Mouse (Mus musculus) neural tube, embryonic 10.5 days (tissue): ENCODE measurements around the gene Snx8.

Experiments used
- DNase-seq: peaks from one replicate; pipeline ENCODE4 v3.0.0-alpha.2; 2017; ENCODE audit warnings: low spot score; ENCODE audit errors: extremely low spot score

Gene Snx8

GRCm38 (mm10) chr5:140346050-140346449 lies 43.0 kb downstream of the Snx8 start:
- DNase-seq: no peak

DNA sequence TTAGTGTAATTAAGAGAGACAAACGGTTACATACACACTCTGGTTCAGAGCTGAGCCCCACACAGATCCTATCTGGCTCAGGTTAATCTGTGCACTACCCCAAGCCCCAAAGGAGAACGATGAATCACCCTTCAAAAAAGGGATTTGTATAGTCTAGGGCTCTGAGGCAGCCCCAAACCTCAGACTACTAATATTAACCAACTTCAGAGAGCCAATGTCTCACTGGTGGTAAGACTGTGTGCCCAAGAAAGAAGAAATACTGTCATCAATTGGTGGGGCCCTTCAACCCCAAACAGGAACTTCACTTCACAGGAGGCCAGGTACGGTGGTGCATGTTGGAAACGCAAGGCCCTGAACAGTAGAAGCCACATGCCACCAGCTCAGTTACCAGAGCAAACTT lies 43.8 kb downstream of the Snx8 start:
- no peak for DNase-seq

- no peak for DNase-seq
Measured at GRCm38 (mm10) chr5:140342880-140343279, 46.2 kb downstream of the Snx8 start.

- no peak for DNase-seq
Measured at GRCm38 (mm10) chr5:140339836-140340235, 49.2 kb downstream of the Snx8 start.

DNA sequence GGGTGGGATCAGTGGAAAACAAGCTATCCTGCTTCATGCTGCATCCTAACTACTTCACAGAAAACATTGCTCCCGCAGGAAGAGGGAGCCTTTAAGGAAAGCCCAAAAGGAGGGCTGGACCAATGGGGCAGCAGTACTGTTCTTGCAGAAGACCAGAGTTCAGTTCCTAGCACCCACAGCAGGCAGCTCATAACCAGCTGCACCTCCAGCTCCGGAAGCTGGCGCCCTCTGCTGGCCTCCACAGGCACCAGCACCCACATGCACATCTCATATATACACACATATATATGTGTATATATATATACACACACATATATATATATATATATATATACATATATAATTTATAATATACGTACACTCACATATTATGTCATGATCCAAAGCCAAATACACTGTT lies 50.3 kb downstream of the Snx8 start:
- DNase-seq: no peak

DNA sequence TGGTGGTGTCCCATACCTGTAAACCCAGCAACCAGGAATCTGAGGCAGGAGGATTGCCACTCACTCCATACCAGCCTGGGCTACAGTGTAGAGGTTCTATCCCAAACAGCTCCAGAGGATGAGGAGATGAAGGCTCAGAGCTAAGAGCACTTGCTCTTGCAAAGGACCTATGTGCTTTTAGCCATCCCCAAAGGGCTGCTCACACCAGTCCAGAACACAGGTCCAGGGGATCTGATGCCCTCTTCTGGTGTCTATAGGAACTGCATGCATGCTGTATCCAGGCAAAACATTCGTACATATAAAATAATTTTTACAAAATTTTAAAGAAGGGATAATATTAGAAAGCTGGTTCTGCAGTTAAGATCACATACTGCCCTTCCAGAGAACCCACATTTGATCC lies 52.4 kb downstream of the Snx8 start:
- peak; percentile 53 for DNase-seq

GRCm38 (mm10) chr5:140333631-140334030 lies 55.4 kb downstream of the Snx8 start:
- DNase-seq: no peak

- DNase-seq: no peak
Measured at GRCm38 (mm10) chr5:140332519-140332918, 56.5 kb downstream of the Snx8 start.

DNA sequence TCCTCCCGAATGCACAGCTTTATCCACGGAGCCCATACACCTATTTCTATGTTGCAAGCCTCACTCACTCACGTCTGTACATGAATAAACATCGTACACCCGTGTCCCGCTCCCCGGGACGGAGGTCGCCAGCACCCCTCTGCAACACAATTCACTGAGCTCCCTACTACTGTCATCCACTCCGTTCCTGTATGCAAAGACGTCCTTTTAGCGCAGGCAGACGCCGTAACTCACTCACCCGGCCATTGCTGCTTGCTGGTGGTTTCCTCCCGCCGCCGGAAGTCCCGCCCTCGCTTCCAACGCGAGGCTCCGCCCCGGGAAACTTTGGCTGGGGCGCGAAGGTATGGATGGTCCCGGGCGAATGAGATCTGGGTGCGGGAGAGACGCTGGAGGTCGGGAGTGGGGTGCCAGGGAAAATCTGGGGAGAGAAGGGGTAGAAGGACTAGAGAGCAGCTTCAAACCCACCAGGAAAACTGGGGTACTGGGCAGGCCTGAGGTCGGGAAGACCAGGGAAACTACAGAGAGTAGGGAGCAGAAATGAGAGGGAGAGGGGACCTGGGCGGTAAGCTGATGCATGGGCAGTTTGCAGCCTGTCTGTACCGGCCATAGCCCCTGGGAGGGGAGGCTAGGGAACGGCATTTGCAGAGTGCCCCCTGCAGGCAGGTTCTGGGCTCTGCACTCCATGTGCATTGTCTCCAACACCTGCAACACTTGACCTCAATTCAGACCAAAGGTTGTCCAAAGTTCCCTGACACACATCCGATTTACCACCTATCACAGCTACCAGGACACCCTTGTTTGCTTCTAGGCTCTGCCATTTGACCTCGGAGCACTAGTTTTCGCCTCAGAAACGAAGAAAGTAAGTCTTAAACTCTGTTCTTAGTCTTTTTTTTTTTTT lies 57.2 kb downstream of the Snx8 start, which contains the start of gene Mrm2:
TSS of gene Mrm2 (minus strand) at position 284 of the 898 bp plus-strand sequence.
- DNase-seq: peak; percentile 87

DNA sequence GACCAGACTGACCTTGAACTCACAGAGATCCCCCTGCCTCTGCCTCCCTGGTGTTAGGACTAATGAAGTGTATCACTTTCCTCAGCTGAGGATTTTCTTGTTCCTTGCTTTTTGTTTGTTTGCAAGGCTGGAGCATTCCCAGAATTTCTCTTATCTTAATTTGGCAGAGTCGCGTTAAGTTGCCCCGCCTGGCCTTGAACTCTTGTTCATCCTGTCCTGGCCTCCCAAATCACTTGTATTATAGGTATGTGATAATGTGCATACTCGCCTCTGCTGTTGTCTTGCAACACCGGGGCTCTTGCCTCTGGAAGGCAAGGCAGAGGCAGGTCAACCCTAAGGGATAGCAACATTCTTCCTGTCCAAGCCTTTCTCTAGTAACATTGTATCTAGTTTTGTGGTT lies 65.0 kb downstream of the Snx8 start:
- no peak for DNase-seq

- no peak for DNase-seq
Measured at GRCm38 (mm10) chr5:140321756-140322575, 67.1 kb downstream of the Snx8 start.

DNA sequence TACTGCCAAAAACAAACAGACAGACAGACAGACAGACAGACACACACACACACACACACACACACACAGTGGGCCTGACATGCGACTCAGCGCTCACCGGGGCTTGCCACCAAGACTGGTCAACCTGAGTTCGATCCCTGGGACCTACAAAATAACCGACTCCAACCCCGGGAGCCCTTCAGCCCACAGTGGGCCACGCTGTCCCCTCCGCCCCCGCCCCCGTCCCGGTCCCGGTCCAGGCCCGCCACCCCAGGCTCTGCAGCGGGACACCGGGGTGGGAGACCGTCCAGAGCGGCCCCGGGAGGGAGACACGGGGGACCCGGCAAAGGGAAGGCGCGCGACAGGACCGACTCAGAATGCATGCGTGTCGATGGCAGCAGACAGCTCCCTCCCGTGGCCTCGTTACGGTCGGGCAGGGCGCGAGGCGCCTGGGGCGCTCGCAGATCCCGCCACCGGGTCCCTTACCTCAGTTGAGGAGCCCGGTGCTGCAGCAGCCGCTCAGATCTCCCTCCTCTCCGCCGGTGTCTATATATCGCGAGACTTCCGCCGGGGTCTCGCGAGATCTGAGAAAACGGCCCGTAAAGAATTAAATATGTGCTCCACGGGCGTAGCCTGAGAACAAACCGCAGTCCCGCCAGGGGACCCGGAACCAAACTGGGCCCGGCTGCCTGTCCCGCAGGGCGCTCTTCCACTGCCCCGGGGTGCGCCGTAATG lies 67.9 kb downstream of the Snx8 start, which contains the start of the genes Mad1l1 and Nudt1:
TSS of gene Mad1l1 (minus strand) at position 511 of the 714 bp plus-strand sequence.
TSS of gene Nudt1 (plus strand) at position 615 of the 714 bp plus-strand sequence.
- peak; percentile 93 for DNase-seq

DNA sequence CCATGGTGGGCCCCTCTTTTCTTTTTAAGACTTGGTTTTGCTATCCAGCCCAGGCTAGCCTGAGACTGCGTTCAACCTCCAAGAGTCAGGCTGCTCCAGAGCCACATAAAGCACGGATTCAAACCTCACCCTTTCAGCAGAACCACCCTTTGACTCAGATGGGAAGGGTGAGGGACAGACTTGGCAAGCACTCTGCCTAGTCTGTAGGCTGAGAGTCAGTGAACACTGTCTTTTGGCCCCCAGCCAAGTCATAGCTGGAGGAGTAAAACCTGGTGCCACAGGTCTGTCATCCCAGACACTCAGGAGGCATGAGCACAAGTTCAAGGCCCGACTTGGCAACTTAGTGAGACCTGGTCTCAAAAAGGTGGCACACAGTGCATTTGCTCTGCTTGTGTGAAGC lies 72.3 kb downstream of the Snx8 start:
- DNase-seq: no peak

- no peak for DNase-seq
Measured at GRCm38 (mm10) chr5:140307602-140308001, 81.5 kb downstream of the Snx8 start.

- no peak for DNase-seq
Measured at GRCm38 (mm10) chr5:140306016-140306415, 83.0 kb downstream of the Snx8 start.

DNA sequence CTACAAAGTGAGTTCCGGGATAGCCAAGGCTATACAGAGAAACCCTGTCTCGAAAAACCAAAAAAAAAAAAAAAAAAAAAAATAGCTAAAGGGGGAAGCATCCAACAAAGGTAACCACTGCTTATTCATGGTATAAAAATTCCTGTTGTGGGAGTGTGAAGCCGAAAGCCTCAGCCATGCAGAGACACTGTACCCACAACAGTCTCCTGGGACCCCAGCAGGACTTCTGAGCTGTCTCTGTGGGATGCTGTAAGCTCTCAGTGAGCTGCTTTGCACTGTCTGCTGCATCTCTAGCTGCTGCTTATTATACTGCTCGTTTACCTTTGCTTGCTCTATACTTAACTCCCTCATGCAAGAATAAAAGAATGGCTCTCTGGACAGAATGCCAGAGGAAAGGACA lies 90.8 kb downstream of the Snx8 start:
- DNase-seq: no peak

DNA sequence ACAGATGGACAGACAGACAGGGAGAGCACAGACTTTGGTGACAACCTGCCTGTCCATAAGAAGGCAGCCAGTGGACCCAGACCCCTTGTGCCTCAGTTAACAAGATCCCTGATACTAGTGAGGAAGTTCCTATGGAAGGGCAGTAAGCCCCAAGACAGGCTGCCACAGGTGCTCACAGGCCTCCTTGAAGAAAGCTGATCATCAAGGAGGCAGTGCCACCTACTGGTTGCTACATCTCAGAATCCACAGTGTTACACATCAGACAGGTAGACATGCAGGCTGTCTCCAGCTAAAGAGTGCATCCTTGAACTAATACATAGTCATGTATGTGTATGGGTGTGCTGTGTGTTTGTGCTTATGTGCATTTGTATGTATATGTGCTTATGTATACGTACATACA lies 96.9 kb downstream of the Snx8 start:
- DNase-seq: peak; percentile 39
